In the genomic region with DNA sequence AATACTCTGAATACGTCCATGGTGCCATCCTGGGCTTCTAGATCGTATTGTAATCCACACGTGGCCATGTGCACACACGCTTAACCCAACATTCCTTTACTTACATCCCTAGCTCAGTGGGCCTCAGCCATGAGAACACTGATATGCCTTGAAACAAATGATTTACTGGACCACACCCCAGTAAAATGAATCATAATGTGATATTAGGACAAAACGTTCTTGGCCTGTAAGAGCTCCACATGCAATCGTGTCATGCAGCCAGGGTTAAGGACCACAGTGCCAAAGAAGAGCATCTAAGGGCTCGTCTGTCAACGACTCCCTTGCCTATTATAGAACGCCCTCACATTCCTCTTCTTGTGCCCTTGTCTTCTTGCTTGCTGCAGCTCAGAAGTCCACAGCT, we compare ENCODE assay signal across 27 mouse cellular contexts.
A peak's percentile ranks its signal among the peaks of the same experiment; 100 is the strongest.
DNase-seq lines count a peak whose midpoint lies in the region; ATAC-seq lines count a peak whose summit lies in the region.
"Had no signal": no experiment of that assay in that cellular context is flagged by ENCODE, and none has a peak within 500 bp of the region (broad histone marks: within the 10 kb centered on the region; RNA-seq: fewer than 3 reads in every experiment).

No protein-coding gene starts in this region.

- intact Hi-C loops in heart, postnatal 36 days (cut with DNase I) = no loop called here

- H3K4me3 ChIP-seq in heart, embryonic 12.5 days = no peak overlapping the region
- H3K4me3 ChIP-seq: embryonic facial prominence, embryonic 10.5 days; embryonic facial prominence, embryonic 13.5 days; erythroblast, embryonic 14.5 days; forebrain, embryonic 12.5 days; forebrain, embryonic 15.5 days; heart, embryonic 15.5 days; hindbrain, embryonic 10.5 days; hindbrain, embryonic 13.5 days had no signal

- H3K4me1 ChIP-seq in heart, embryonic 12.5 days (replicated peaks) = peaks cover 4% of the 10 kb centered on the region; the same call in 1 of the 2 replicates
- H3K4me1 ChIP-seq: embryonic facial prominence, embryonic 10.5 days; embryonic facial prominence, embryonic 13.5 days had no signal

- ATAC-seq in heart, embryonic 12.5 days (ENCODE audit: insufficient number of reproducible peaks, low FRiP score) = no peak
- ATAC-seq: CD4-positive, CD25-positive, alpha-beta regulatory T cell, adult 4 months; forebrain, embryonic 15.5 days; hindbrain, embryonic 16.5 days; intestine, embryonic 16.5 days had no signal

- H3K9me3 ChIP-seq in heart, embryonic 12.5 days (replicated peaks) = no peaks in the 10 kb centered on the region
- H3K9me3 ChIP-seq: embryonic facial prominence, embryonic 10.5 days; embryonic facial prominence, embryonic 13.5 days; forebrain, embryonic 12.5 days; forebrain, embryonic 15.5 days; heart, embryonic 15.5 days; hindbrain, embryonic 10.5 days; hindbrain, embryonic 13.5 days had no signal

- H3K4me2 ChIP-seq in heart, embryonic 12.5 days = no peak overlapping the region
- H3K4me2 ChIP-seq: embryonic facial prominence, embryonic 13.5 days; forebrain, embryonic 12.5 days; forebrain, embryonic 15.5 days; heart, embryonic 11.5 days; heart, embryonic 15.5 days; hindbrain, embryonic 13.5 days had no signal

- WGBS in heart, embryonic 12.5 days = 59% methylated on average over 9 of the region's 9 CpGs

- DNase-seq in gastrocnemius, postnatal 25 days = peak; percentile 8
- DNase-seq in gastrocnemius, adult 8-10 months (ENCODE audit: low spot score in 2 of 2) = no peak
- peak; percentile 1 to 3 for DNase-seq in heart, postnatal 36 days
- DNase-seq in lung, postnatal 25 days (ENCODE audit: low spot score) = peak; percentile 14
- no peak for DNase-seq in lung, adult 18-20 months
- DNase-seq in skeletal muscle tissue, adult 2 months (ENCODE audit: low read depth, low spot score) = peak; percentile 49
- no peak for DNase-seq in adrenal gland, adult 2 months
- DNase-seq: adrenal gland, adult 8-10 months; adrenal gland, postnatal 25 days; cerebellum, adult 11-12 months; cerebellum, adult 8-10 months; cerebellum, postnatal 10 days; cerebellum, postnatal 36 days; embryo, embryonic 11 days had no signal

- no peaks in the 10 kb centered on the region for H3K27me3 ChIP-seq in heart, embryonic 12.5 days (replicated peaks)
- H3K27me3 ChIP-seq: forebrain, embryonic 12.5 days; forebrain, embryonic 15.5 days; heart, embryonic 15.5 days; hindbrain, embryonic 13.5 days had no signal

- no peak overlapping the region for H3K27ac ChIP-seq in heart, embryonic 12.5 days (ENCODE audit: poor library complexity, severe bottlenecking)
- H3K27ac ChIP-seq: embryonic facial prominence, embryonic 10.5 days; embryonic facial prominence, embryonic 13.5 days; forebrain, embryonic 12.5 days; forebrain, embryonic 15.5 days; heart, embryonic 15.5 days; hindbrain, embryonic 10.5 days; hindbrain, embryonic 13.5 days had no signal

- H3K36me3 ChIP-seq in heart, embryonic 12.5 days = no peaks in the 10 kb centered on the region
- H3K36me3 ChIP-seq: embryonic facial prominence, embryonic 10.5 days; embryonic facial prominence, embryonic 13.5 days; forebrain, embryonic 12.5 days; forebrain, embryonic 15.5 days; heart, embryonic 15.5 days; hindbrain, embryonic 10.5 days; hindbrain, embryonic 13.5 days had no signal

- H3K9ac ChIP-seq in heart, embryonic 12.5 days = no peak overlapping the region
- H3K9ac ChIP-seq: embryonic facial prominence, embryonic 13.5 days; forebrain, embryonic 12.5 days; forebrain, embryonic 15.5 days; heart, embryonic 15.5 days; hindbrain, embryonic 13.5 days had no signal

Comparison
In these comparisons a context has a peak if more than half of its experiments do, and no peak if none do; other contexts are left out.
1. DNase-seq: peak in gastrocnemius, postnatal 25 days (single experiment), heart, postnatal 36 days (2 of 2), lung, postnatal 25 days (single experiment) and skeletal muscle tissue, adult 2 months (single experiment); none in gastrocnemius, adult 8-10 months (0 of 2), lung, adult 18-20 months (0 of 2) and adrenal gland, adult 2 months (single experiment).